Mouse (Mus musculus) thymus, postnatal 25 days (tissue): ENCODE data around the gene Pkp3.

ENCODE experiments used
- DNase-seq: peaks from one replicate; pipeline ENCODE4 v3.0.0; 2022

Pkp3 gene

GRCm38 (mm10) chr7:141096021-141096420, 18.0 kb downstream of the Pkp3 start:
- DNase-seq, result peak; percentile 63

DNA sequence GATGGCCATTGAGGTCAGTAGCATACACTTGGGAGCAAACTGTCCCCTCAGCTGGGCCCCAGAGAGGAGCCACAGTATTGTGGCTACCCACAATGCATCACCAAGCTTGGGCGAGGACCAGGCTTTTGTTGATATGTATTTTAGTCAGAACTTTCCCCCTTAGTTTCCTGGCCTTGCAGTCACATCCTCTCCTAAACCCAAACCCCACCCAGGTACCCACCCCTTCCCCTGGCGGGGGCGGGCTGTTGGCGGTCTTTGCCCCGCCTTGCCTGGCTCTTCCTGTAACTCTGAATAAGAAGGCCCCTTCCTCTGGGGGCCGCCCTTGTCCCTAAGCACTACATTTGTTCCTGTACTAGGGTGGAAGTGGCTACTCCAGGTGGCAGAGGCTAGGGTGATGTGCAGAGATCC, 18.6 kb downstream of the Pkp3 start:
- DNase-seq, result peak; percentile 95

DNA sequence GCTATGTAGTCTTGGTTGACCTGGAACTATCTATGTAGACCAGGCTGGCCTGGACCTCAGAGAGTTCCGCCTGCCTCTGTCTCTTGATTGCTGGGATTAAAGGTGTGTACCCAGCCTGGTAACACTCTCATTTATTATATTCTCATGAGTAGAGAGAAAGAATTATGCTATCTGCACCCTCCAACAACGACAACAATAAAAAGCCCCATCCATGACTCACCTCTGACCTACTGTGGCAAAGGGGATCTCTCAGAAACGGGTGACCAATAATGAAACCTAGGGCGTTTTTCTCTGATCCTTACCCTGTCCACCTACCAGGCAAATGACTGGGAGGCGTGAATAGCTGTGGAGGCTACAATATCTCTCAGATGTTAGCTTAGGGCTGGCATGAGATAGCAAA, 19.2 kb downstream of the Pkp3 start:
- no peak for DNase-seq

DNA sequence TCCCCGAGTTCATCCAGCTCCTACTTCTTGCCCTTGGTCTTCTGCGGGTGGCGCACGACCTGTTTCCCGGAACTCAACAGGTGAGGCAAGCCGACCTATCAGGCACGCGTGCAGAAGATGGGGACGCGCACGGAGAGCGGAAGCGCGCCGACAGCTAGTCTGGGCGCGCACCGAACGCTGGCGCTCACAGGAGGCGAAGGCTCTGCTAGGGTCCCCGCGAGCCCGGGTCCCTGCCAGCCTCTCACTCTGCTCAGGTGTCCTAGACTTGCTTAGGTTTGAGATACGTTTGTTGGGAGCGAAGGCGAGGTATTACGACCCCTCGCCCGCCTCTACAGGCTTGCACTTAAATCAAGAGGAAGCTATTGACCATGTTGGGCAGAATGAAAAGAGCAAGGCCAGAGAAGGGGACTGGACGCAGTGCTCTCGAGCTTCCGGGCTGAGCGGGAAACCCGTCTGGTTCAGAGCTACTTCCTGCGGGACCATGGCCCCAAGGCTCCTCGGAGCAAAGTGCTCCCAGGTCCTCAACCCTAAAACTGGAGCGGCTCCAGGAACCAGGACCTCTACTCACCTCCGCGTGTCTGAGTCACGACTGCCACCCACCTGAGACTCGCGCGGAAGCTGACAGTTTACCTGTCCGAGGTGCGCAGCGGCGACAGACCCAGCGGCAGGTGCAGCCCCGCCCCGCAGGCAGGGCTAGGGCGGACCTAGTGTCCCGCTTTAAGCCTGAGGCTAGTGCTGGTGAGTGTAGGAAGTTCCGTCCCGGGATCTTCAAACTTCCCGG, 22.1 kb downstream of the Pkp3 start, which contains the start of gene Sigirr:
Gene Sigirr (minus strand): TSS at position 662 of the 781 bp plus-strand sequence.
- DNase-seq, result peak; percentile 76

- no peak for DNase-seq
Measured at GRCm38 (mm10) chr7:141103161-141103560, 25.1 kb downstream of the Pkp3 start.

GRCm38 (mm10) chr7:141115874-141116273, 37.9 kb downstream of the Pkp3 start:
- DNase-seq, result no peak

- no peak for DNase-seq
Measured at GRCm38 (mm10) chr7:141117636-141118035, 39.6 kb downstream of the Pkp3 start, which contains the start of gene Ano9. TSS of gene Ano9 (minus strand) at chr7:141117806.

- DNase-seq, result no peak
Measured at GRCm38 (mm10) chr7:141119487-141119886, 41.5 kb downstream of the Pkp3 start.

- no peak for DNase-seq
Measured at GRCm38 (mm10) chr7:141120605-141121004, 42.6 kb downstream of the Pkp3 start.

DNA sequence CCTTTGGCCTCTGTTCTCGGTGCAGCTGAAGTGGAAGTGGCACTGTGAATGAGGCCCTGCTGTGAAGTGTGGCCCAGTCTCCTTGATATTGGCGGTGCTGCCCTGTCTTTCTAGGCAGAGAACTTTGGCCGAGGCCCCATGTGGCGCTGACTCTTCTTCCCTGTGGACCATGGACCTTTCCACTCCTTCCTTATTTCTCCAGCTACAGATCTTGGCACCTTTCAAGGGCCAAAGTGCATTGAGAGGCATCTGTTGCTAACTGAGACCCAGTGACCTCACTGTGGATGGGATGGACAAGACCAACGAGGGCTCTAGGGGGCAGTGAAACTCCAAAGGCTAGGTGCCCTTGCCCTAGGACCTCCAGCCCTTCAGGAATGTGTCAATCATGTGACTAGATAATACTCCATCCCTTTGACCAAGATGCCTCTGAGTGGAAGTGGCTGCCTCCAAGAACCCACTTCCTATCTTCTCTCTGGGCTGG, 43.1 kb downstream of the Pkp3 start:
- DNase-seq, result no peak

GRCm38 (mm10) chr7:141122245-141122644, 44.2 kb downstream of the Pkp3 start, which contains the start of gene Ptdss2:
TSS of gene Ptdss2 (plus strand) at chr7:141122382.
- no peak for DNase-seq

GRCm38 (mm10) chr7:141122689-141123516, 44.9 kb downstream of the Pkp3 start:
- peak; percentile 88 for DNase-seq

DNA sequence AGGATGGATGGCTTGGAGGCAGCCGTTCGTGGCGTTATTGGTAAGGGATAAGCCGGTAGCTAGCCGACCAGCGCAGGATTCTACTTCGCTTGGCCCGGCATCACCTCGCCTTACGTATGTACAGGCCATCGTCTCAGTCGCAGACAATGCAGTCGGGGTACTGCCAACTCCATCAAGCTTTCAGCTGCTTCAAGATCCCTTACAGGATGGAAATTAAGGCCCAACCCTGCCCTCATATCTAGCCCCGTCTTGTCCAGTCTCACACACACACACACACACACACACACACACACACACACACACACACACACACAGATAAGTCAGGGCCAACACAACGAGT, 45.5 kb downstream of the Pkp3 start:
- DNase-seq, result no peak

- peak; percentile 88 for DNase-seq
Measured at GRCm38 (mm10) chr7:141131024-141131820, 53.2 kb downstream of the Pkp3 start.

DNA sequence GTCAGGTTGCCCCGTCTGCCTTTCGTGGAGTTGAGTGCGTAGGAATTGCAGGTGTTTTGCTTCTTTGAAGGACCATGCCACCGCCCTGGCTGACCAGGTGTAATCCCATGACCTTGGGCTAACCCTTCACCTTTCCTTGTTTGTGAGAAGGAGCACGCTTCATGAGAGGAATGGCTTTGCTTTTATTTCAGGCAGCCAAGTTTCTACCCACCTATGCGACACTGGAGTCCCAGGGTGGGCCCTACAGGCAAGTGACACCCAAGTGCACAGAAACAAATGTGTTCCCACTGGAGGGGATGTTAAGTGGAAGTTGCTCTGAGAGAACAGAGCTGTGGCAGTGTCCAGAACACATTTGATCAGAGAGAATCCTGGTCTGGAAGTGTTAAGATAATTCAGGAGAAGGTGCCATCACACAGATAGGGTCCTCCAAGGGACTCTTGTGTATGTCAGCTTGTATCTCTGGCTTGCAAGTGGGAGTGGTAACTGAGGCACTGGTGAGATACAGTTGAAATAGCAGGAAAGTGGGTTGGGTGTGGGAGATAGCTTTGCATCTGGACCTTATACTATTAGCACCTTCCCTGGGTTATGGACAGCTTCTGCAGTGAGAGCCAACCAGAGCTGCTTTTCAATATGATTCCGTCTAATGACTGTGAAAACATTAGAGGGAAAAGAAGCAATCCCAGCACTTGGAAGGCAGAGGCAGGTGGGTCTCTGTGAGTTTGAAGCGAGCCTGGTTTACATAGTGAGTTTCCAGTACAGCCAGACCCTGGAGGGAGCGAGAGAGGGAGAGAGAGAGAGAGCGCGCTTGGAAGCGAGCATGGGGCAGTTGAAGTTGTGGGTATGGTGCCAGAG, 54.1 kb downstream of the Pkp3 start:
- DNase-seq, result no peak
